Mouse (Mus musculus) embryonic facial prominence, embryonic 14.5 days (tissue): Measurements from ENCODE around the gene Zic1. TPM values are rescaled to one million over a fixed set of nuclear protein-coding genes. Genes with fewer than 3 reads are reported as not detected.
A peak's percentile ranks its signal among the peaks of the same experiment; 100 is the strongest.

Experiments
- ATAC-seq: fragments of 200-750 bp; cut with Nextera tagmentation; 2 replicates; pipeline ENCODE4 v1.8.0; 2017; ENCODE audit warnings: low read depth, moderate number of reproducible peaks, moderate TSS enrichment
- DNase-seq: peaks from one replicate; pipeline ENCODE4 v3.0.0-alpha.2; 2015; ENCODE audit warnings: low spot score
- H3K27ac ChIP-seq: fragments of 300-500 bp; sonication (generic); replicated peaks from 2 replicates; pipeline ENCODE4 v1.5.1; 2014; ENCODE audit warnings: low read depth, mild to moderate bottlenecking, low read length, moderate library complexity
- H3K27me3 ChIP-seq: fragments of 300-500 bp; sonication (generic); replicated peaks from 2 replicates; pipeline ENCODE4 v1.6.1; 2014; ENCODE audit warnings: low read length; ENCODE audit not compliant: control insufficient read depth, insufficient read depth
- H3K36me3 ChIP-seq: fragments of 300-500 bp; sonication (generic); 2 replicates; pipeline ENCODE4 v1.6.1; 2014; ENCODE audit warnings: low read length, mixed read lengths; ENCODE audit not compliant: control insufficient read depth, insufficient read depth
- H3K4me1 ChIP-seq: fragments of 300-500 bp; sonication (generic); 2 replicates; pipeline ENCODE4 v1.6.1; 2014; ENCODE audit warnings: antibody characterized with exemption, low read length; ENCODE audit not compliant: control insufficient read depth, insufficient read depth
- H3K4me2 ChIP-seq: fragments of 300-500 bp; sonication (generic); 2 replicates; pipeline ENCODE4 v1.6.1; 2014; ENCODE audit warnings: low read depth, mild to moderate bottlenecking, low read length, moderate library complexity, mixed read lengths
- H3K4me3 ChIP-seq: fragments of 300-500 bp; sonication (generic); 2 replicates; pipeline ENCODE4 v1.5.1; 2014; ENCODE audit warnings: low read depth, mild to moderate bottlenecking, low read length
- H3K9ac ChIP-seq: fragments of 300-500 bp; sonication (generic); 2 replicates; pipeline ENCODE4 v1.6.1; 2014; ENCODE audit warnings: low read depth, mild to moderate bottlenecking, low read length, moderate library complexity, mixed read lengths
- H3K9me3 ChIP-seq: fragments of 300-500 bp; sonication (generic); 2 replicates; pipeline ENCODE4 v1.6.1; 2016; ENCODE audit warnings: low read length; ENCODE audit not compliant: control insufficient read depth
- WGBS: fragments of 180-500 bp; shearing (Covaris S2); extraction: QIAGEN DNeasy Blood & Tissue Kit; methylation state at CpG from one replicate; pipeline ENCODE4 v1.1.7; 2014; 5-methylcytosine and 5-hydroxymethylcytosine counted together
- polyA plus RNA-seq: library from polyadenylated mRNA; unstranded; fragments of >200 nt; fragmentation: Nextera tagmentation; extraction: Ambion mirVana; gene quantifications from 2 replicates; pipeline ENCODE4 v1.2.1, GENCODE M21; 2014

The Zic1 gene
- polyA plus RNA-seq, 1 experiment from 2014 or later: 2.7 TPM

DNA sequence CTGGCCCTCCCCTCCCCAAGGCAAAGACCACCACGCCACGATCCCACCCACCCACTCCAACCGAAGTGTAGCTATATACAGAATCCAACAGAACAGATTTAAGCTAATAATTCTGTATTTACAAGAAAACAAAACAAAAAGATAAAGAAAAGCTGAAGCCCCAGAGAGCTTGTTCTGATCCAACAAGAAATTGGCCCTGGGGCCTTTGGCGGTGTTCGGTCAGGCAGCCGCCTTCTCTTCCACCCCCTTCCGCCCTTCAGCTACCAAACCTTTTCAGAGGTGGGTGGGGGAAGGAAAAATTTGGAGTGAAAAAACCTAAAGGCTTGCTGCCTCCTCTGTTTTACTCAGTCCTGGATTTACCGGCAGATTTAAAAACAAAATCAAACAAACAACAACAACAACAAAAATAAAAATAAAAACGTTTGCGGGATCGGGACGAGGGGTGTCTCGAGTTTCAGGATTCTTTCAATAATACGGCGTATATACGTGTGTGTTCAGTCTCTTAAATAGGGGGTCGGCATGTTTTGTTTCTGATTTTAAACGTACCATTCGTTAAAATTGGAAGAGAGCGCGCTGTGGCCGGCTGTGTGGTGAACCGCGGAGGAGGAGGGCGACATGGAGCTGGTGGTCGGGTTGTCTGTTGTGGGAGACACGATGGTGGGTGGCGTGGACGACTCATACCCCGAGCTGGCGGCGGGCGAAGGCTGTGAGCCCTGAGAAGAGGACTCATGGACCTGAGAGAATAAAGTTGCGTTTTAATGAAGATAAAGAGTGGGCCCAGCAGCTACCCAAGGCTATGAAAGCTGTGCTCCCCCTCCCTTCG, 4.4 kb downstream of the Zic1 start:
- 1% methylated on average over 34 of the region's 35 CpGs for WGBS
- Histone ChIP-seq H3K4me2 (peak overlapping the region; percentile 52), H3K27me3 (peaks cover 91% of the 10 kb centered on the region), H3K9ac (peak overlapping the region; percentile 51; the same call in 1 of the 2 replicates), H3K4me1 (no peaks in the 10 kb centered on the region), H3K36me3 (no peaks in the 10 kb centered on the region), H3K27ac (no peak overlapping the region; the same call in 1 of the 2 replicates), H3K4me3 (peak overlapping the region; percentile 39), H3K9me3 (no peaks in the 10 kb centered on the region)
- no peak for ATAC-seq
- DNase-seq: peak; percentile 10

DNA sequence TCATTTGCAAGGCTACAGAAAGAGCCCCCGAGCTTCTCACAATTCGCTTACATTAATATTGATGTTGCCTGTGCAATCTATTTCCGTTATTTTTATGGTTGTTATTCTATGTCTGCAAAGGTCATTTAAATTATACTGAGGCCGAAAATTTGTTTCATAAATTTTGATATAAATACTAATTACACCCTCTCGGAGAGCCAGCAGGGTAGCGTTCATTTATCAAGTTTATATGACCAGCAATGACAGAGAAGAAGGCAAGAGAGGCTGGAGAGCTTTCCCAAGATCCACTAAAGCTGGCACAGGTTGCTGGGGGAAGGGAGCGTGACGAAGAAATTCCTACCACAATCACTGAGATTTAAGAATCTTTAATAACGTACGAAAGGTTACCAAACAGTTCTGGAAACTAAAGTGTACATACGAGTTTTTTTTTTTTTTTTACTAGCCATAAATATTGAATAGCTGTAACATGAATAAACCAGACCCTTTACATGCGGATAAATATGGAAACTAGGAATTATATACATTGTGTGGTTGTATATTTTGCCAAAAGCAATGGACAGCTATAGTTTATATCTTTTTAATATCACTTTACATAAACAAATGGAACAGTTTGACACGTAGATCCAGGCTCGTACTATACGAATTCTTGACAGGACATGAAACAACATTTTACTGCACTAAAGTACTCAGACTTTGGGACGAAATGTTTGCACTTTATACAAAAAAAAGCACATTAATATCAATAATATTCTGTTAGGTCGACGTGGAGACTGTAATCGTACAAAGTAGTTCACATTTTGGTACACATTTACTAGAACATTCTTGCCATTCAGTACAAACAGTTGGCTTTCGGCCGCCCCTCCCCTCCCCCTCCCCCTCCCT, 5.2 kb downstream of the Zic1 start:
- H3K4me2 ChIP-seq: peak overlapping the region; percentile 52; the same call in 1 of the 2 replicates
- DNase-seq: peak; percentile 4

DNA sequence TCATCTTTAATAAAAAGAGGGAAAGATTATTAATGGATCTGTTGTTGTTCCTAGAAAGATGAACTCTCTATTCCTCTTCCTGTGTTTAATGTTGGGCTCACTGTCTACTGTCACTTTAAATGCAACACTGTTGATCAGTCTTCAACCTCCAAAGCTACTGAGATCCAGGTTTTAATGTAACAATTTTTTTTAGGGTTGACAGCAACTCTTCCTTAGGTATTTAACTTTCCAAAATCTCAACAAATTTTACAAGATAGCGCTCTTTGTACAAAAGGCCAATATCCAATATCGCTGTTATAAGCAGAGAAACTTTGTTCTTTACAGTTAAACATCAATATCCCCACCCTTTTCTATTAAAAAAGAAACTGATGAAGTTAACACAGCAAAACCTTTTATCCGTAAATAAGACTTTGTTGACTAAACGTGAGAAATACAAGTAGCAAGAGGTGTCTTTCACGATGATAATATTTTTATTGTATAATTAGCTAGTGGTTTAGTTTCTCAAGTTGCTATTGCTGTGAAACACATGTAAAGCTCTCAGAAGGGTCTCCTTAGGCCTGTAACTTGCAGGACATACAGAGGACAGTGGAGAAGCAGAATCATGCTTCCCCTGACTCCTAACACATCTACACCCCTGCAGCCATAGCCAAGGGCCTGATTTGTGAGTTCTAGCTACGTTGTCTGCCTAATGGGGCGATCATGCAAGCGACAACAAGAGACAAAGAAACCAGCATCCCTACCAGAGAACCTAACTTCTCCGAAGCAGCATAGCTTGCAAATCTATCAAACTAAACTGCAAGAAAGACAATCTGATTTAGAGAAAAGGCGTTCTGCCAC, 6.5 kb downstream of the Zic1 start:
- Histone ChIP-seq H3K4me1 (0 out of 2 replicates have a peak, but pooled peaks cover 4% of the 10 kb centered on the region), H3K9ac (no peak overlapping the region; the same call in 1 of the 2 replicates), H3K27ac (no peak overlapping the region), H3K4me3 (no peak overlapping the region), H3K36me3 (no peaks in the 10 kb centered on the region), H3K27me3 (peaks cover 92% of the 10 kb centered on the region), H3K4me2 (peak overlapping the region; percentile 19; the same call in 1 of the 2 replicates), H3K9me3 (no peaks in the 10 kb centered on the region)
- ATAC-seq (no peak), DNase-seq (peak; percentile 12)
- WGBS: 14% methylated on average over 10 of the region's 10 CpGs

More for the DNA sequence above, 5.2 kb downstream of the Zic1 start:
- Histone ChIP-seq H3K27ac (no peak overlapping the region), H3K4me1 (0 out of 2 replicates have a peak, but pooled peaks cover 4% of the 10 kb centered on the region), H3K9ac (no peak overlapping the region), H3K27me3 (peaks cover 91% of the 10 kb centered on the region), H3K4me3 (peak overlapping the region; percentile 39; the same call in 1 of the 2 replicates), H3K36me3 (no peaks in the 10 kb centered on the region), H3K9me3 (no peaks in the 10 kb centered on the region)
- WGBS: 5% methylated on average over 21 of the region's 21 CpGs
- ATAC-seq: no peak

DNA sequence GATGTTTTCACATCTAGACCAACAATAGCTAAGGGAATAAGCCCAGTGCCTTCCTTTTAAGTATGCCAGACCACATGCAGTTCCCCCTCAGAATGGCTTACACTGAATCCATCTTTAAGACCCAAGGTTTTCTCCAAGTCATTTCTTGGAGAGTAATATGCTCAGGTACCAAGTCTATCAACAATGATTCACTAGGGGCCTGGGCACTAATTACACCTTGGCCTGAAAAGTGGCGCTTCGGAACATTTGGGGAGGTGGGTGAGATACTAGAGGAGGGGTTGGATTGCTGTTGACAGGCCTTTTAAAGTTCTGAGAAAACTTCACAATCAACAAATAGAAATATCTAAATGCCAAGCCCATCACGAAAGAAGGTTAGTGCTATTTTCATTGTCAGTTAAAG, 8.3 kb downstream of the Zic1 start:
- H3K9ac ChIP-seq: no peak overlapping the region
- DNase-seq: no peak
- H3K4me3 ChIP-seq: no peak overlapping the region
- no peak overlapping the region for H3K4me2 ChIP-seq
- H3K36me3 ChIP-seq: no peaks in the 10 kb centered on the region
- peaks cover 92% of the 10 kb centered on the region for H3K27me3 ChIP-seq
- H3K9me3 ChIP-seq: no peaks in the 10 kb centered on the region
- 8% methylated on average over 3 of the region's 3 CpGs for WGBS
- 0 out of 2 replicates have a peak, but pooled peaks cover 4% of the 10 kb centered on the region for H3K4me1 ChIP-seq
- no peak for ATAC-seq
- no peak overlapping the region for H3K27ac ChIP-seq

DNA sequence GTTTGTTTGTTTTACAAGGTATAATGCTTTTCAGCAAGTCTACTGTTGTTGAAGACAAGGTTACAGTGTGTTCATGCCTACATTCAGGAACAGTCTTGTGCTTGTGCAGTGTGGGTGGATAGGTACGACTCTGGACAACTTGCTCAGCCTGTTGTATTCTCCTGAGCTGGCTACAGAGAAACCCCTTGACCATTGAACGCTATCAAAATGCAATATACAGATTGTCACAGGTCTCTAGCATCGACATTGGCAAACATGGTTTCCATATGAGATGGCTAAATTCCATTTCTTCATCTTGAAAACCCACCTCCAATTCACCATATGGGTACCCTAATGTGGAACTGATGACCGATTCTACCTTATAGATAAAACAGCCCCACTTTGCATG, 9.3 kb downstream of the Zic1 start:
- H3K4me1 ChIP-seq: 0 out of 2 replicates have a peak, but pooled peaks cover 4% of the 10 kb centered on the region
- H3K36me3 ChIP-seq: no peaks in the 10 kb centered on the region
- no peak overlapping the region for H3K4me2 ChIP-seq
- no peak overlapping the region for H3K27ac ChIP-seq
- ATAC-seq (no peak), DNase-seq (no peak)
- WGBS: 14% methylated on average over 4 of the region's 4 CpGs
- peaks cover 92% of the 10 kb centered on the region for H3K27me3 ChIP-seq
- H3K4me3 ChIP-seq: no peak overlapping the region
- no peaks in the 10 kb centered on the region for H3K9me3 ChIP-seq
- H3K9ac ChIP-seq: no peak overlapping the region

DNA sequence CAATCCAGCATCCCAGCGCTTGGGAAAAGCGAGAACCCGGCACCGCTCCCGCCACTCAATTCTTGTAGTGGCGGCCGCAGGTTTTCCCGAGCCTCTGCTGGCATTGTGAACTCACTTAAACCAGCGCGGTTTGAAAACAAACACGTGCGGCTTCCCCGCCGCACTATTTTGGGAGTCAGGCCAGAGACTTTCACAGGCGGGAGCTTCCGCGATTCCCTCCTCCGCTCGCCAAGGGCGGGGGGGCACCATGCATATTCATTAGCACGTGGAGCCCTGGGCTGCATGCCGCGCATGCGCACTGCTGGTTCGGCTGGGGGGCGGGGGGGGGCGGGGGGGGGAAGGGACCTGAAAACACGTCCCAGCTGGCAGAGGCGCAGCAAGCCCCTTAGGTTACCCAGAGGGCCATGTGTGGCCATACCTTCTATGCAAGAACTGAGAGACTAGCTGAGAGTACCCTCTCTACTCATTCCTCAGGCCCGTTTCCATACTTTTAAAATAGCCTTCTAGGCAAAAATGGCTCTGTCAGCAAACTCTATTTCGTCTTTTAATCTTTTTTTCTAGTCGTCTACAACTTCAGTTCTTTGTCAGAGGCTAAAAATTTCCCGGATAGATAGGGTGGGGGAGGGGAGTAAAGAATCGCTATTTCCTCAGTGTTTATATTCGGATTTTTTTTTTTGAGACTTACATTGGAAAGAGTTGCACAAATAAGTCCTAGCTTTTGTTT, 9.8 kb downstream of the Zic1 start:
- under 1% methylated on average over 27 of the region's 35 CpGs for WGBS
- no peaks in the 10 kb centered on the region for H3K9me3 ChIP-seq
- peak overlapping the region; percentile 50 for H3K4me2 ChIP-seq
- H3K9ac ChIP-seq: peak overlapping the region; percentile 37; the same call in 1 of the 2 replicates
- no peaks in the 10 kb centered on the region for H3K36me3 ChIP-seq
- peaks cover 94% of the 10 kb centered on the region for H3K27me3 ChIP-seq
- peak overlapping the region; percentile 27 for H3K4me3 ChIP-seq
- ATAC-seq (peak; percentile 62; the same call in 1 of the 2 replicates), DNase-seq (peak; percentile 84)
- H3K4me1 ChIP-seq: 0 out of 2 replicates have a peak, but pooled peaks cover 4% of the 10 kb centered on the region
- H3K27ac ChIP-seq: no peak overlapping the region

DNA sequence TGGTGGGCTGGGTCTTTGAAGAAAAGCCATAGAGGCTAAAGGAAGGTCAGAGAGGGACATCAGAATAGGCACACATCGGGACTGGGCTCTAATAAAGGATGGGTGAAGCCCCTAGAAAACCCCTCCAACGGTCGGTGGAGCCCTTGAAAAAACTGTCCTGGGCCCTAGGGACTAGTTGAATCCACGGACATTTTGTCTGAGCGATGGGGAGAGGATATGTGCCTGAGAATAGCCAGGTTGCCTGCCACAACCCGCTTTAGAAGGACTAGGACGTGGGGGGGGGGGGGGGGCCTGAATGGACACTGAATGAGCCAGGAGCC, 10.4 kb downstream of the Zic1 start:
- Histone ChIP-seq H3K4me1 (0 out of 2 replicates have a peak, but pooled peaks cover 4% of the 10 kb centered on the region), H3K9me3 (no peaks in the 10 kb centered on the region), H3K27me3 (peaks cover 94% of the 10 kb centered on the region), H3K4me2 (peak overlapping the region; percentile 50), H3K9ac (peak overlapping the region; percentile 37; the same call in 1 of the 2 replicates), H3K27ac (no peak overlapping the region), H3K4me3 (peak overlapping the region; percentile 27; the same call in 1 of the 2 replicates), H3K36me3 (no peaks in the 10 kb centered on the region)
- no peak for ATAC-seq
- DNase-seq: no peak
- 1% methylated on average over 5 of the region's 7 CpGs for WGBS
